Mouse (Mus musculus): Measurements from ENCODE around the gene Stac2. TPM values are rescaled to one million over a fixed set of nuclear protein-coding genes. Genes with fewer than 3 reads are reported as not detected.
A peak's percentile ranks its signal among the peaks of the same experiment; 100 is the strongest.

Stac2 gene
- polyA plus RNA-seq (2016; fragmentation: Nextera tagmentation; extraction: Ambion mirVana) = 0.40 and 0.41 TPM in 2 replicates

- DNase-seq (ENCODE audit: low spot score) = peak; percentile 90
- Histone ChIP-seq H3K27ac (replicated peaks) (peak within 1 kb of the TSS; percentile 66), H3K27me3 (ENCODE audit: low read depth, poor library complexity, severe bottlenecking) (peaks cover 92% of the 10 kb centered on the region), H3K4me3 (peak within 1 kb of the TSS; percentile 56), H3K9me3 (replicated peaks) (no peaks in the 10 kb centered on the region), H3K4me1 (peaks cover 39% of the 10 kb centered on the region), H3K36me3 (no peaks in the 10 kb centered on the region)
- 2% methylated on average over 46 of the region's 48 CpGs for WGBS
These were observed at the start of gene Stac2 for GRCm38 (mm10) chr11:98052989-98053834. Stac2 (minus strand) TSS chr11:98053462.

- H3K4me1 ChIP-seq = no peaks in the 10 kb centered on the region
- 96% methylated on average over 3 of the region's 3 CpGs for WGBS
- no peaks in the 10 kb centered on the region for H3K27me3 ChIP-seq (ENCODE audit: low read depth, poor library complexity, severe bottlenecking)
- no peak overlapping the region for H3K27ac ChIP-seq (replicated peaks)
- H3K36me3 ChIP-seq = peaks cover 95% of the 10 kb centered on the region
- no peak overlapping the region for H3K4me3 ChIP-seq
- no peaks in the 10 kb centered on the region for H3K9me3 ChIP-seq (replicated peaks)
- DNase-seq (ENCODE audit: low spot score) = no peak
These were observed 48.1 kb upstream of the Stac2 start for GRCm38 (mm10) chr11:98101332-98101731.

DNA sequence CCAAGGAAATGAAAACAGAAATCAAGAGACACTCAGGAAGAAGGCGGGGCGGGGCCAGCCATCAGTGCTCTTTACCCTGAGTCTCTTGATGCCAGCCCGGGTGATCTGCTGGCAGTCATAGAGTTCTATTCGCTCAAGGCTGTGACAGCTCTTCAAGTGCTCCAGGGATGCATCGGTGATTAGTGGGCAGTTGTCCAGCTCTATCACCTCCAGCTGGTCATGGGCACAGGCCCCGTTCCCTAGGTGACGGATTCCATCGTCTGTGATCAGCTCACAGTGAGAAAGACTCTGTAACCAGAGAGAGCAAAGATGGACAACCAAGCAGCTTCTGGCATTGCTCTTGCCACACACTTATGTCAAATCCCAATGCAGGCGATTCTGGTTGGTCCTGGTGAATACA, 37.3 kb upstream of the Stac2 start:
- no peak for DNase-seq (ENCODE audit: low spot score)
- H3K4me3 ChIP-seq = no peak overlapping the region
- peaks cover 86% of the 10 kb centered on the region for H3K36me3 ChIP-seq
- H3K27ac ChIP-seq (replicated peaks) = no peak overlapping the region
- H3K4me1 ChIP-seq = peaks cover 6% of the 10 kb centered on the region
- H3K9me3 ChIP-seq (replicated peaks) = no peaks in the 10 kb centered on the region
- WGBS = 89% methylated on average over 9 of the region's 9 CpGs
- no peaks in the 10 kb centered on the region for H3K27me3 ChIP-seq (ENCODE audit: low read depth, poor library complexity, severe bottlenecking)

DNA sequence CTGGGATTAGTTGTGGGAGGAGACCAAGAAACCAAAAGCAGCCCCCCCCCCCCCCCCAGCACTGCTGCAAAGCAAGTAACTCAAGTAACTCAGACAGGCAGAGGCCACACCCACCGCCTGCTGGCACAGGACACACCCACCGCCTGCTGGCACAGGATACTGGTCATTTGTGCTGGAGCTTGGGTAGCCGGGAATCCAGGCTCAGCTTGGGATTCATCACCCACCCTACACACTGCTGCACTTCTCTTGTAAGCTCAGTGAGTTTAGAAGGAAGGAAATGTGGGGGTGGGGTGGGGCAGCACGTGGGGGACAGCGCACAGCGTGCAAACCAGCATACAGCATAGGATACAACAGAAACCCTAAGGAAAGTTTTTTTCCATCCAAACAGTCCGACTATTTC, 35.0 kb upstream of the Stac2 start:
- H3K36me3 ChIP-seq = peaks cover 65% of the 10 kb centered on the region

GRCm38 (mm10) chr11:98086574-98086973, 33.3 kb upstream of the Stac2 start:
- peaks cover 6% of the 10 kb centered on the region for H3K4me1 ChIP-seq
- peaks cover 55% of the 10 kb centered on the region for H3K36me3 ChIP-seq
- H3K27me3 ChIP-seq (ENCODE audit: low read depth, poor library complexity, severe bottlenecking) = no peaks in the 10 kb centered on the region
- WGBS = 73% methylated on average over 7 of the region's 7 CpGs
- H3K27ac ChIP-seq (replicated peaks) = no peak overlapping the region
- H3K9me3 ChIP-seq (replicated peaks) = no peaks in the 10 kb centered on the region
- H3K4me3 ChIP-seq = no peak overlapping the region
- DNase-seq (ENCODE audit: low spot score) = no peak

More for the DNA sequence above, 35.0 kb upstream of the Stac2 start:
- Histone ChIP-seq H3K4me3 (no peak overlapping the region), H3K4me1 (peaks cover 6% of the 10 kb centered on the region), H3K27ac (replicated peaks) (no peak overlapping the region), H3K27me3 (ENCODE audit: low read depth, poor library complexity, severe bottlenecking) (no peaks in the 10 kb centered on the region), H3K9me3 (replicated peaks) (no peaks in the 10 kb centered on the region)
- WGBS = 55% methylated on average over 7 of the region's 7 CpGs
- no peak for DNase-seq (ENCODE audit: low spot score)

- no peaks in the 10 kb centered on the region for H3K9me3 ChIP-seq (replicated peaks)
- H3K4me1 ChIP-seq = peaks cover 6% of the 10 kb centered on the region
- H3K27ac ChIP-seq (replicated peaks) = no peak overlapping the region
- DNase-seq (ENCODE audit: low spot score) = no peak
- H3K4me3 ChIP-seq = no peak overlapping the region
- H3K36me3 ChIP-seq = peaks cover 53% of the 10 kb centered on the region
- no peaks in the 10 kb centered on the region for H3K27me3 ChIP-seq (ENCODE audit: low read depth, poor library complexity, severe bottlenecking)
- WGBS = 93% methylated on average over 9 of the region's 9 CpGs
These were observed 32.9 kb upstream of the Stac2 start for GRCm38 (mm10) chr11:98086141-98086540.

DNA sequence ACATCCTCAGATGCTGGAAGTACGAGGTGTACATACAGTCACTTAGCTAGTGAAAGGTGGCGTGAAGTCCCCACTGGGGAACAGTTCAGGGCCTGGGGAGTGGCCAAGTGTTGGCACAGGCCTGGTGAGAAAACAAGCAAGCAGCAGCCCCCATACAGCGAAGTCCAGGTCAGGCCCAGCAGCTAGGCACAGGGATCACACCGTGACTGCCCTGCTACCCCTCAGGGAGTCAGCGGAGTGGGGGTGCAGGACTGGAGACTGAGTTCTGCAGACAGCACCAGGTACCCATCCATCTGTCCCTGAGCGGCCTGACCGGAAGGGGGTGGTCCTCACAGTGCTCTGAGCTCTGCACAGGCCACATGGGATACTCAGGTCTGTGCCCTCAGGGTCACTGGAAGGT, 29.5 kb upstream of the Stac2 start:
- no peak overlapping the region for H3K27ac ChIP-seq (replicated peaks)
- H3K4me1 ChIP-seq = no peaks in the 10 kb centered on the region
- peaks cover 20% of the 10 kb centered on the region for H3K36me3 ChIP-seq
- H3K27me3 ChIP-seq (ENCODE audit: low read depth, poor library complexity, severe bottlenecking) = no peaks in the 10 kb centered on the region
- WGBS = 93% methylated on average over 7 of the region's 7 CpGs
- H3K4me3 ChIP-seq = no peak overlapping the region
- DNase-seq (ENCODE audit: low spot score) = no peak
- no peaks in the 10 kb centered on the region for H3K9me3 ChIP-seq (replicated peaks)

DNA sequence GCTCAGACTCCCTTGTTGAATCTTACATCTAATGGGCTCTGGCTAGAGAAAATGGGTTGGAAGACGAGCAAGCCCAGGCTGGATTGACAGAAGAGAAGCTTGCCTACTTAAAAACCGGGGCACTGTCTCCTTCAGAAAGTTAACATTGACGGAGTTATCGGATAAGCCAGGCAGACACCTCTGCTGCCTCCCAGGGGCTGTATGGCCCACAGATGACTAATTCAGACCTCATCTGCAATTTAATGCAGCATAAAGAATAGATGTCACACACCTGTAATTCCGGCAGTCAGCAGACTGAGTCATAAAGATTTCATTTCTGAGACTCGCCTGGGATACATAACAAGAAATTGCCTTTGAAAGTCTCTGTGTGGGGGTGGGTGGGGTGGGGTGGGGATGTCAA, 27.2 kb upstream of the Stac2 start:
- Histone ChIP-seq H3K36me3 (peaks cover 9% of the 10 kb centered on the region), H3K27me3 (ENCODE audit: low read depth, poor library complexity, severe bottlenecking) (no peaks in the 10 kb centered on the region), H3K4me3 (no peak overlapping the region), H3K27ac (replicated peaks) (no peak overlapping the region), H3K9me3 (replicated peaks) (no peaks in the 10 kb centered on the region), H3K4me1 (peaks cover under 1% of the 10 kb centered on the region; the same call in 1 of the 2 replicates)
- no peak for DNase-seq (ENCODE audit: low spot score)
- WGBS = 89% methylated on average over 6 of the region's 6 CpGs

DNA sequence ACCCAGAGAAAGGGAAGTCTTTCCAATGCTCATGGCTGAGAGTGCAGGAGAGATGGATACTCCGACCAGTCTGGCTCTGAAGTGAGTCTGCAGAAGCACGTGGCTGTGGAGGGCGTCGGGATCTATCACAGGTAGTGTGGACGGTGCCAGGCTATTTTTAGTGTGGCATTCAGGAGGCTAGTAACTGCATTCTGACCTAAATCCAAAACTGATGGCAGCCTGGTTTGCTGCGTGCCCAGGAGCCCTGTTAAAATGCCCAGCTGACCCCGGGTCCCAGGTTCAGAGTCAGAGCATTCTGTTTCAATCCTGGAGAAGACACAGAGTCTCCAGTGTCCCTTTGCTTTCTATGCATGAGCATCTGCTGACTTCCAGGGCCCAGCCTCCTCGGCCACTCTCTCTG, 23.8 kb upstream of the Stac2 start:
- Histone ChIP-seq H3K4me3 (no peak overlapping the region), H3K27me3 (ENCODE audit: low read depth, poor library complexity, severe bottlenecking) (no peaks in the 10 kb centered on the region), H3K36me3 (peaks cover 7% of the 10 kb centered on the region), H3K4me1 (peaks cover 6% of the 10 kb centered on the region), H3K9me3 (replicated peaks) (0 out of 2 replicates have a peak, but pooled peaks cover 3% of the 10 kb centered on the region), H3K27ac (replicated peaks) (no peak overlapping the region)
- 85% methylated on average over 8 of the region's 8 CpGs for WGBS
- no peak for DNase-seq (ENCODE audit: low spot score)

- Histone ChIP-seq H3K36me3 (no peaks in the 10 kb centered on the region), H3K4me3 (peak overlapping the region; percentile 20; the same call in 1 of the 2 replicates)
These were observed 22.0 kb upstream of the Stac2 start for GRCm38 (mm10) chr11:98075195-98075808.

GRCm38 (mm10) chr11:98073442-98073841, 20.2 kb upstream of the Stac2 start:
- Histone ChIP-seq H3K27ac (replicated peaks) (no peak overlapping the region), H3K9me3 (replicated peaks) (0 out of 2 replicates have a peak, but pooled peaks cover 3% of the 10 kb centered on the region), H3K36me3 (no peaks in the 10 kb centered on the region), H3K4me1 (peaks cover 6% of the 10 kb centered on the region), H3K27me3 (ENCODE audit: low read depth, poor library complexity, severe bottlenecking) (no peaks in the 10 kb centered on the region), H3K4me3 (no peak overlapping the region)
- WGBS = 95% methylated on average over 4 of the region's 4 CpGs
- DNase-seq (ENCODE audit: low spot score) = no peak

More at GRCm38 (mm10) chr11:98075195-98075808, 22.0 kb upstream of the Stac2 start:
- H3K27ac ChIP-seq (replicated peaks) = no peak overlapping the region
- 22% methylated on average over 13 of the region's 13 CpGs for WGBS
- H3K27me3 ChIP-seq (ENCODE audit: low read depth, poor library complexity, severe bottlenecking) = no peaks in the 10 kb centered on the region
- H3K9me3 ChIP-seq (replicated peaks) = 0 out of 2 replicates have a peak, but pooled peaks cover 3% of the 10 kb centered on the region
- peaks cover 6% of the 10 kb centered on the region for H3K4me1 ChIP-seq
- peak; percentile 86 for DNase-seq (ENCODE audit: low spot score)

DNA sequence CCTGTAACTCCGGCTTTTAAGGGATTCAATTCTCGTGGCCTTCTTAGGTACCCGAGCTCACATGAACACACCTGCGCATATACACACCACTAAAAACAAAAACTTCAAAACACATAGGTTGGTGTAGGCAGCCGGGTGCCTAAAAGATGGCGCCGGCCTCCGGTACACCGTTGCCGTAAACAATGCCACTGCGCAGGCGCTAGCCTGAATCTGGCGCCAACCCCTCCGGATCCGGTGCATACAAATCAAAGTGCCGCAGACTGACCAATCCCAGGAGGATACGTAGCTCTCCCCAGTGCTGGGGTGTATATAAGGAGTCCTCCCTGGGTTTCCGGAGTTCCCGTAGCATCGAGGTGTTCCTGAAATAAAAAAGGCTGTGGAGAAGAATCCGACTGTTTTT, 14.0 kb upstream of the Stac2 start:
- Histone ChIP-seq H3K27me3 (ENCODE audit: low read depth, poor library complexity, severe bottlenecking) (no peaks in the 10 kb centered on the region), H3K36me3 (no peaks in the 10 kb centered on the region), H3K4me3 (no peak overlapping the region), H3K4me1 (peaks cover 12% of the 10 kb centered on the region), H3K9me3 (replicated peaks) (no peaks in the 10 kb centered on the region; the same call in 1 of the 2 replicates), H3K27ac (replicated peaks) (no peak overlapping the region)
- 94% methylated on average over 21 of the region's 21 CpGs for whole genome bisulfite sequencing
- DNase-seq (ENCODE audit: low spot score) = no peak

- no peak overlapping the region for H3K4me3 ChIP-seq
- H3K36me3 ChIP-seq = no peaks in the 10 kb centered on the region
- no peaks in the 10 kb centered on the region for H3K27me3 ChIP-seq (ENCODE audit: low read depth, poor library complexity, severe bottlenecking)
- no peak for DNase-seq (ENCODE audit: low spot score)
- H3K9me3 ChIP-seq (replicated peaks) = no peaks in the 10 kb centered on the region; the same call in 1 of the 2 replicates
- H3K27ac ChIP-seq (replicated peaks) = no peak overlapping the region
- peaks cover 12% of the 10 kb centered on the region for H3K4me1 ChIP-seq
- WGBS = 92% methylated on average over 12 of the region's 12 CpGs
These were observed 12.9 kb upstream of the Stac2 start for GRCm38 (mm10) chr11:98066201-98066600.

Measured in midbrain, embryonic 10.5 days (tissue).